Mouse (Mus musculus) heart, embryonic 14.5 days (tissue): ENCODE data around the gene Ahcyl1. TPM values are rescaled to one million over a fixed set of nuclear protein-coding genes. Genes with fewer than 3 reads are reported as not detected.
"Not testable (repeated sequence)": the region's sequence is repeated elsewhere in the genome, so short reads cannot be mapped to it uniquely, and the experiment has no call there.

ENCODE experiments used
- ATAC-seq: fragments of 200-750 bp; cut with Nextera tagmentation; 2 replicates; pipeline ENCODE4 v1.8.0; 2017; ENCODE audit warnings: low read depth, moderate TSS enrichment; ENCODE audit not compliant: insufficient number of reproducible peaks, insufficient read depth, low FRiP score
- H3K27ac ChIP-seq, 2 experiments: fragments of 200-500 bp in 1 of 2; fragments of 300-500 bp in 1 of 2; sonication (generic) in 1 of 2; replicated peaks in 1 of 2; 2 replicates each; pipeline ENCODE4 v1.5.1; 2012 to 2014; ENCODE audit warnings: low read depth in 2 of 2, low read length in 2 of 2, control low read depth in 1 of 2, mild to moderate bottlenecking in 1 of 2, mixed read lengths in 1 of 2; ENCODE audit not compliant: control insufficient read depth in 1 of 2, insufficient read depth in 1 of 2
- H3K27me3 ChIP-seq: fragments of 300-500 bp; sonication (generic); 2 replicates; pipeline ENCODE4 v1.6.1; 2014; ENCODE audit warnings: mild to moderate bottlenecking, low read length, control low read depth; ENCODE audit not compliant: control insufficient read depth, insufficient read depth
- H3K36me3 ChIP-seq: fragments of 300-500 bp; sonication (generic); 2 replicates; pipeline ENCODE4 v1.6.1; 2014; ENCODE audit warnings: mild to moderate bottlenecking, control low read depth, low read length, mixed read lengths; ENCODE audit not compliant: control insufficient read depth, insufficient read depth
- H3K4me1 ChIP-seq, 2 experiments: fragments of 200-500 bp in 1 of 2; fragments of 300-500 bp in 1 of 2; sonication (generic) in 1 of 2; 2 replicates each; pipeline ENCODE4 v1.6.1; 2012 to 2014; ENCODE audit warnings: low read length in 2 of 2, control low read depth in 1 of 2, mixed read lengths in 1 of 2; ENCODE audit not compliant: control insufficient read depth in 2 of 2, insufficient read depth in 2 of 2
- H3K4me2 ChIP-seq: fragments of 300-500 bp; sonication (generic); 2 replicates; pipeline ENCODE4 v1.6.1; 2014; ENCODE audit warnings: mild to moderate bottlenecking, low read length
- H3K4me3 ChIP-seq, 2 experiments: fragments of 200-500 bp in 1 of 2; fragments of 300-500 bp in 1 of 2; sonication (generic) in 1 of 2; 2 replicates each; pipeline ENCODE4 v1.5.1; 2012 to 2014; ENCODE audit warnings: low read length in 2 of 2, mild to moderate bottlenecking in 2 of 2, control low read depth in 1 of 2, low read depth in 1 of 2, moderate library complexity in 1 of 2; ENCODE audit not compliant: control insufficient read depth in 1 of 2, insufficient read depth in 1 of 2
- H3K9ac ChIP-seq: fragments of 300-500 bp; sonication (generic); 2 replicates; pipeline ENCODE4 v1.6.1; 2014; ENCODE audit warnings: mild to moderate bottlenecking, low read length
- H3K9me3 ChIP-seq: fragments of 300-500 bp; sonication (generic); 2 replicates; pipeline ENCODE4 v1.6.1; 2016; ENCODE audit warnings: low read length, control low read depth; ENCODE audit not compliant: control insufficient read depth
- WGBS: fragments of 180-500 bp; shearing (Covaris S2); extraction: QIAGEN DNeasy Blood & Tissue Kit; methylation state at CpG from one replicate; pipeline ENCODE4 v1.1.7; 2014; 5-methylcytosine and 5-hydroxymethylcytosine counted together
- polyA plus RNA-seq: library from polyadenylated mRNA; unstranded; fragments of >200 nt; fragmentation: Nextera tagmentation; extraction: Ambion mirVana; gene quantifications from 2 replicates; pipeline ENCODE4 v1.2.1, GENCODE M21; 2014

The Ahcyl1 gene
- polyA plus RNA-seq, 1 experiment from 2014 or later, result 64.4 TPM

GRCm38 (mm10) chr3:107739966-107740365 is 43.6 kb upstream of the Ahcyl1 start:
- Histone ChIP-seq H3K36me3 (peaks cover 12% of the 10 kb centered on the region; the same call in 1 of the 2 replicates), H3K4me3 (no peak overlapping the region), H3K4me1 (peaks cover 38 to 46% of the 10 kb centered on the region in 2 experiments), H3K9me3 (no peaks in the 10 kb centered on the region), H3K9ac (0 out of 2 replicates have a peak overlapping the region, but pooled peaks have one; percentile 11), H3K27ac (peak overlapping the region; percentile 76 to 82; a peak in 3 of 4 replicates), H3K4me2 (no peak overlapping the region), H3K27me3 (no peaks in the 10 kb centered on the region)
- 82% methylated on average over 2 of the region's 2 CpGs for WGBS
- no peak for ATAC-seq

DNA sequence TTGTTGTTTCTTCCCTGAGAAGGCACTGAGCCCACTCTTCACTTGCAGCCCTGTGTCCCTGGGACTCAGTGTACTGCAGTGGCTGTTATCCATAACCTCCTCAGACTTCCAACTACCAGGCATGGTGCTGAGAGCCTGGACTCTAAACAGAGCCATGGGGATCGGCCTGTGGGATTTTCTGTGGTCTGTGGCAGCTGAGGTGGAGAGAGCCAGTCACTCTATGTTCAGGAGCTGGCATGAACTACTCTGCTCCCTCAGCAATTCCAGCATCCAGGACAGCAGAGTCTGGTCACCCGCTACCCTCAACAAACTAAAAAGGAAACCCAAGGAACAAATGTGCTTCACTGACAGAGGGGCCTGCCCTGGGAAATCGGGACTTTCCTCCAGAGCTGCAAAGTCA is 43.1 kb upstream of the Ahcyl1 start:
- Histone ChIP-seq H3K9me3 (no peaks in the 10 kb centered on the region), H3K9ac (no peak overlapping the region), H3K4me3 (no peak overlapping the region), H3K4me2 (no peak overlapping the region), H3K4me1 (peaks cover 38 to 46% of the 10 kb centered on the region in 2 experiments), H3K27ac (peak overlapping the region; percentile 35 to 82; a peak in 2 of 4 replicates), H3K36me3 (peaks cover 12% of the 10 kb centered on the region; the same call in 1 of the 2 replicates), H3K27me3 (no peaks in the 10 kb centered on the region)
- WGBS, result 69% methylated on average over 3 of the region's 3 CpGs
- no peak for ATAC-seq

DNA sequence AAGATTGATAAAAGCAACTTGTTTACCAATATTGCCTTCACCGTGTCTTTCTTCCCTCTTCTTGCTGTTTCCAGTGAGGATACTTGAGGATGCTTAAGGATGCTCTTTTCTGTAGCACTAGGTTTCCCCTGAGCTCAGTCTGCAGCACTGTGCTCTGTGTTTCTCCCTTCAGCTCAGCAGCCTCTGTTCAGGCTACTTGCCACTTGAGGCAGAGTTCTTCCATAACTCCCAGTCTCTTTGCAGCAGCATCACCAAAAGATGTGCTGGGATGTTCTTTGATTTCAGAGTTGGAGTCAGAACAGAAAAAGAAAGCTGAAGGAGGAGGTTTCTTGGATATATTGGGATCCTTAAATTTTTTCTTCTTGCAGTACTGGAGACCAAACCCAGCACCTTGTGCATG is 42.3 kb upstream of the Ahcyl1 start:
- Histone ChIP-seq H3K27ac (no peak overlapping the region), H3K4me1 (peaks cover 38 to 49% of the 10 kb centered on the region in 2 experiments)
- no peak for ATAC-seq

DNA sequence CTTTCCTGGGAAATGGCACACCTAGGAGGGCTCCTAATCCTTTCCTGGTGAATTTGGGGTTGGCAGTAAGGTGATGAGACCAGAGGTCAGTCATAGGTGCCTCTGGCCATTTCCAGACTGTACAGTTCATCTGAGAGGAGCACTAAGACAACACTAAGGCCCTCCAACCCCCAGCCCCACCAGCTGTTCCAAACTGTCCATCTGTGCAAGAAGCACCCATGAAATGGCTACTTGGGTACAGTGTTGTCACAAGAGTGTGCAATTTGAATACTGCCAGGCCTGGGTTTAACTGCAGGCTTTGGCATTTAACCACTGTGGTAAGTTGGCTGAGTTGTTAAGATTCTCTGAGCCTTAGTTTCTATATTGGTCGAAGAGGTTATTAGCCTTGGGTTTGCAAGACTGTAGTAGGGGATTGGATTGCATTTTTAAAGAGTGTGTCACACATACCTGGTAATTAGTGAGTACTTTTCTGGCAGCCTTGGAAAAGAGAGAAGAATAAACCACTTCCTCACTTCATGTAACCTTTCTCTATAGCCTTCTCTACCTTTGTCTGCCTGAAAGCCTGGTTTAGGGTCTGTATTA is 41.3 kb upstream of the Ahcyl1 start:
- 64% methylated on average over 1 of the region's 1 CpGs for WGBS
- Histone ChIP-seq H3K36me3 (peaks cover 9% of the 10 kb centered on the region; the same call in 1 of the 2 replicates), H3K9ac (no peak overlapping the region), H3K27me3 (no peaks in the 10 kb centered on the region), H3K4me3 (no peak overlapping the region), H3K4me2 (no peak overlapping the region), H3K4me1 (peaks cover 29 to 47% of the 10 kb centered on the region in 2 experiments), H3K9me3 (no peaks in the 10 kb centered on the region), H3K27ac (no peak overlapping the region)
- no peak for ATAC-seq

More for the DNA sequence above, 42.3 kb upstream of the Ahcyl1 start:
- H3K36me3 ChIP-seq, result peaks cover 12% of the 10 kb centered on the region; the same call in 1 of the 2 replicates
- no peak overlapping the region for H3K4me2 ChIP-seq
- 79% methylated on average over 1 of the region's 1 CpGs for WGBS
- no peak overlapping the region for H3K9ac ChIP-seq
- no peak overlapping the region for H3K4me3 ChIP-seq
- H3K9me3 ChIP-seq, result no peaks in the 10 kb centered on the region
- H3K27me3 ChIP-seq, result no peaks in the 10 kb centered on the region

GRCm38 (mm10) chr3:107735620-107736019 is 39.3 kb upstream of the Ahcyl1 start:
- peaks cover 19 to 27% of the 10 kb centered on the region in 2 experiments for H3K4me1 ChIP-seq
- 91% methylated on average over 13 of the region's 13 CpGs for WGBS
- not testable (repeated sequence) for H3K4me3 ChIP-seq, H3K9me3 ChIP-seq, ATAC-seq, H3K27me3 ChIP-seq, H3K36me3 ChIP-seq, H3K4me2 ChIP-seq, H3K9ac ChIP-seq, H3K27ac ChIP-seq

DNA sequence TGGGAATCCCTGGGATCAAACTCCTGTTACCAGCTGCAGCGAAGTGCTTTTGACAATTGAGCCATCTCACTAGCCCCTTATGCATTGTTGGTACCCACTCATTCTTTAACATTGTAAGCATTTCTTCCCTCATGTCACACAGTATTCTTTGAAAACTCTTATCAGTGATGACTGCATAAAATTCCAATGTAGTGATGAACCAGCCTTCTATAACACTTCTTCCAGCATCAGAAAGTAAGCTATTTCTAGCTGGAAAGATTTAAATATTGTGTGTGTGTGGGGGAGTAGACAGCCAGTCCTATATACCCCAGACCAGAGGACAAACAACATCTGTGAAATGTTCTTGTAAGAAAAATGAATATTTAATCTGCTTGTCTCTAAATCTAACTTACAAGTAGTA is 37.0 kb upstream of the Ahcyl1 start:
- H3K36me3 ChIP-seq, result no peaks in the 10 kb centered on the region
- no peak overlapping the region for H3K4me3 ChIP-seq
- ATAC-seq, result no peak
- H3K4me1 ChIP-seq, result peaks cover 4 to 12% of the 10 kb centered on the region in 2 experiments; a peak in 2 of 4 replicates
- H3K9me3 ChIP-seq, result no peaks in the 10 kb centered on the region
- H3K9ac ChIP-seq, result no peak overlapping the region
- no peaks in the 10 kb centered on the region for H3K27me3 ChIP-seq
- H3K4me2 ChIP-seq, result no peak overlapping the region
- 63% methylated on average over 1 of the region's 1 CpGs for WGBS
- H3K27ac ChIP-seq, result 0 out of 4 replicates have a peak overlapping the region, but pooled peaks of 1 of the 2 experiments have one; percentile 26

DNA sequence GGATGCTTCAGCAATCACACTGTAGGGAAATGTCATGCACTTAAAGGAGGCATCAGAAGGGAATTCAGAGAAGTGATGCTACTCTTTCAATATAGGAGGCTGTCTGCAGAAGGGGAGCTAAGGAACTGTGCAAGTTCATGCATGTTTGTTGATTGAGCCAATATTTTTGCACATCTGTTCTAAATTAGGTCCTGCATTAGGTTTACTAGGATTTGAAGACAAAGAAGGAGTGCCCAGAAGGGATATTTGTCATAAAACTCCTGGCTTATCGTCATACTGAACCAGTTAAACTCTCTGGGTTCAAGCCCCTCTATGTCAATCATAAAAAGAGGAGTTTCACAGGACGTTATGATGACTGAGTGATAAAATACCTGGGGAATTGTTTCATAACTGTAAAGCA is 33.9 kb upstream of the Ahcyl1 start:
- Histone ChIP-seq H3K4me3 (no peak overlapping the region), H3K9ac (no peak overlapping the region), H3K27me3 (no peaks in the 10 kb centered on the region), H3K4me2 (no peak overlapping the region), H3K9me3 (no peaks in the 10 kb centered on the region), H3K36me3 (no peaks in the 10 kb centered on the region), H3K27ac (no peak overlapping the region), H3K4me1 (peaks cover 2 to 12% of the 10 kb centered on the region in 2 experiments; a peak in 2 of 4 replicates)
- 78% methylated on average over 2 of the region's 2 CpGs for WGBS
- ATAC-seq, result no peak

GRCm38 (mm10) chr3:107728509-107728908 is 32.1 kb upstream of the Ahcyl1 start:
- Histone ChIP-seq H3K36me3 (no peaks in the 10 kb centered on the region), H3K4me1 (peaks cover 2 to 7% of the 10 kb centered on the region in 2 experiments; a peak in 2 of 4 replicates), H3K27me3 (no peaks in the 10 kb centered on the region), H3K9ac (no peak overlapping the region), H3K9me3 (no peaks in the 10 kb centered on the region), H3K4me2 (no peak overlapping the region), H3K4me3 (no peak overlapping the region), H3K27ac (no peak overlapping the region)
- ATAC-seq, result no peak
- 38% methylated on average over 1 of the region's 1 CpGs for WGBS
